Mouse (Mus musculus) embryonic facial prominence, embryonic 10.5 days (tissue): ENCODE data around the gene Acer2. TPM values are rescaled to one million over a fixed set of nuclear protein-coding genes. Genes with fewer than 3 reads are reported as not detected.

Experiments
- DNase-seq: peaks from one replicate; pipeline ENCODE4 v3.0.0-alpha.2; 2017; ENCODE audit warnings: low spot score
- H3K27ac ChIP-seq: fragments of 300-500 bp; sonication (generic); replicated peaks from 2 replicates; pipeline ENCODE4 v1.5.1; 2016; ENCODE audit warnings: mild to moderate bottlenecking
- H3K27me3 ChIP-seq: fragments of 300-500 bp; sonication (generic); replicated peaks from 2 replicates; pipeline ENCODE4 v1.6.1; 2016; ENCODE audit warnings: low read depth, mild to moderate bottlenecking; ENCODE audit not compliant: poor library complexity, severe bottlenecking
- H3K36me3 ChIP-seq: fragments of 300-500 bp; sonication (generic); replicated peaks from 2 replicates; pipeline ENCODE4 v1.6.1; 2016; ENCODE audit warnings: mild to moderate bottlenecking, moderate library complexity
- H3K4me1 ChIP-seq: fragments of 300-500 bp; sonication (generic); 2 replicates; pipeline ENCODE4 v1.6.1; 2016
- H3K4me3 ChIP-seq: fragments of 300-500 bp; sonication (generic); 2 replicates; pipeline ENCODE4 v1.5.1; 2016; ENCODE audit warnings: mild to moderate bottlenecking, moderate library complexity
- H3K9me3 ChIP-seq: fragments of 300-500 bp; sonication (generic); 2 replicates; pipeline ENCODE4 v1.6.1; 2016; ENCODE audit warnings: mild to moderate bottlenecking
- WGBS: fragments of 180-500 bp; shearing (Covaris S2); methylation state at CpG from one replicate; pipeline ENCODE4 v1.1.7; 2016; 5-methylcytosine and 5-hydroxymethylcytosine counted together
- polyA plus RNA-seq: library from polyadenylated mRNA; unstranded; fragments of >200 nt; fragmentation: Nextera tagmentation; extraction: Ambion mirVana; gene quantifications from 2 replicates; pipeline ENCODE4 v1.2.1, GENCODE M21; 2016

The Acer2 gene
- polyA plus RNA-seq, 1 experiment from 2014 or later: 17.0 TPM

GRCm38 (mm10) chr4:86858070-86858440 is 16.1 kb upstream of the Acer2 start:
- Histone ChIP-seq H3K36me3 (peaks cover 31% of the 10 kb centered on the region), H3K9me3 (no peaks in the 10 kb centered on the region), H3K27me3 (no peaks in the 10 kb centered on the region), H3K27ac (peak overlapping the region; percentile 99), H3K4me1 (peaks cover 18% of the 10 kb centered on the region), H3K4me3 (peak overlapping the region; percentile 98)
- WGBS: 57% methylated on average over 12 of the region's 12 CpGs
- DNase-seq: no peak

DNA sequence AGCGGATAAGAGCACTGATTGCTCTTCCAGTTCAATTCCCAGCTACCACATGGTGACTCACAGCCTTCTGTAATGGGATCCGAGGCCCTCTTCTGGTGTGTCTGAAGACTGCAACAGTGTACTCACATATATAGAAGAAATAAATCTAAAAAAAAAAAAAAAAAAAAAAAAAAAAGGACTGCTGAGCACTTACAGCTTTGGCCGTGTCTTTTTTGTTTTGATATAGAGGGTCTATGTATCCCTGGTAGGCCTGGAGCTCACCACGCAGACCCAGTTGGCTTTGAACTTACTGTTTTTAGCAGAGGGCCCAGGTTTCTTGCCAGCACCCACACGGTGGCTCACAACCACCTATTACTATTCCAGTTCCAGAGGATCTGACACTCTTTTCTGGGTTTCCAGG is 10.1 kb upstream of the Acer2 start:
- H3K36me3 ChIP-seq: no peaks in the 10 kb centered on the region
- DNase-seq: no peak
- no peaks in the 10 kb centered on the region for H3K9me3 ChIP-seq
- no peak overlapping the region for H3K4me3 ChIP-seq
- WGBS: 85% methylated on average over 5 of the region's 5 CpGs
- no peaks in the 10 kb centered on the region for H3K27me3 ChIP-seq
- no peaks in the 10 kb centered on the region for H3K4me1 ChIP-seq
- no peak overlapping the region for H3K27ac ChIP-seq

DNA sequence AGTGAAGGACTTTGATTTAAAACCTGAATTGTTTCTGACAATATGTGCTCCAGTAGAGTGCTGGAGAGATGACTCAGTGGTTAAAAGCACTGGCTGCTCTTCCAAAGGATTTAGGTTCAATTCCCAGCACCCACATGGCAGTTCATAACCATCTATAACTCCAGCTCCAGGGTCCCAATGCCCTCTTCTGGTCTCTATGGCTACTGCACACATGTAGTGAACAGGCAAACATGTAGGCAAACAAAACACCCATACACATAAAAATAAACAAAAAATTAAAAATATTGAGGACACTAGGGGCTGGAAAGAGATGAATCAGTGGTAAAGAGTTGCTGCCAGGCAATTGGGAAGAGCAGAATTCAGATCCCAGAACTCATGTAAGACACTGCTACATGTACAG is 2.2 kb upstream of the Acer2 start:
- Histone ChIP-seq H3K4me1 (peaks cover 13% of the 10 kb centered on the region), H3K36me3 (no peaks in the 10 kb centered on the region), H3K27me3 (peaks cover 45% of the 10 kb centered on the region)

DNA sequence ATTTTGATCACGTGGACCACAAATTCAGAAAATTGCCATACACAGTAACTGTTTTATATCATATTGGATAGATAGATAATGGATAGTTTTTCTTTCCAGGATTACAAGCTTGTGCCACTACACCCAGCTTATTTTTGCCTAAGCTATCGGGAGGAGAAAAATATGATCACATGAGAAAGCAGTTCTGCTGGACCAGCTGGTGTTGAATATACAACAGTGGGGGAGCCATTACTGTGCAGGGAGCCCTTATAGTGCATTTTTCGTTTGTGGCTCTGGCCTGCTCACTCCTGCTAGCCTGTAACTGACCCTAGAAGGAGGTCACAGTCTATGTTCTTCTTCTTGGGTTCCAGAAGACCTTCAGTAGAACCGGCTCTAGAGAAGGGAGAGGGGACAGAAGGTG is 1.1 kb upstream of the Acer2 start:
- Histone ChIP-seq H3K27ac (no peak overlapping the region), H3K4me1 (peaks cover 13% of the 10 kb centered on the region), H3K9me3 (no peaks in the 10 kb centered on the region), H3K36me3 (no peaks in the 10 kb centered on the region), H3K27me3 (peaks cover 45% of the 10 kb centered on the region), H3K4me3 (no peak overlapping the region)
- DNase-seq: no peak
- WGBS: 62% methylated on average over 4 of the region's 4 CpGs

More for the DNA sequence above, 2.2 kb upstream of the Acer2 start:
- DNase-seq: no peak
- Histone ChIP-seq H3K9me3 (no peaks in the 10 kb centered on the region), H3K27ac (no peak overlapping the region), H3K4me3 (no peak overlapping the region)

- H3K9me3 ChIP-seq: no peaks in the 10 kb centered on the region
- 96% methylated on average over 2 of the region's 2 CpGs for WGBS
- H3K27me3 ChIP-seq: peaks cover 22% of the 10 kb centered on the region
- H3K36me3 ChIP-seq: no peaks in the 10 kb centered on the region
- no peak overlapping the region for H3K4me3 ChIP-seq
- H3K4me1 ChIP-seq: 0 out of 2 replicates have a peak, but pooled peaks cover 7% of the 10 kb centered on the region
- DNase-seq: no peak
- no peak overlapping the region for H3K27ac ChIP-seq
Observed at GRCm38 (mm10) chr4:86879477-86879876, 5.3 kb downstream of the Acer2 start.

DNA sequence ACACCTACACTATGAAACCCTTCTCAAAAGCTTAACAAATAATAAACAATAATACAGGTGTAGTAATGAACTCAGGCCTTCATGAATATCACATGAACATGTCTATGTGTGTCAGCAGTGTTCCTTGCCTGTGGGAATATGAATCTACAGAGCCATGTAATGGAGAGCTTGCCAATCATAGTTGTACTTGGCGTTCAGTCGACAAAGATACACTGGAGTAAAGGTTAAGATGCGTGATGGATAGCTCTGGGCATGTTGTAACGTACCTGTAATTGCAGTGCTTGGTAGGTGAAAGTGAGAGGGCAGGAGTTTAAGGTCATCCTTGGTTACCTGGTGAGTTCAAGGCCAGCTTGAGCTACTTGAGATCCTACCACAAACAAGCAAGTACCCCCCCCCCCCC is 7.0 kb downstream of the Acer2 start:
- DNase-seq: no peak
- Histone ChIP-seq H3K36me3 (no peaks in the 10 kb centered on the region), H3K4me3 (no peak overlapping the region), H3K4me1 (peaks cover 6% of the 10 kb centered on the region), H3K27ac (no peak overlapping the region), H3K9me3 (no peaks in the 10 kb centered on the region), H3K27me3 (peaks cover 8% of the 10 kb centered on the region)
- WGBS: 89% methylated on average over 4 of the region's 4 CpGs

DNA sequence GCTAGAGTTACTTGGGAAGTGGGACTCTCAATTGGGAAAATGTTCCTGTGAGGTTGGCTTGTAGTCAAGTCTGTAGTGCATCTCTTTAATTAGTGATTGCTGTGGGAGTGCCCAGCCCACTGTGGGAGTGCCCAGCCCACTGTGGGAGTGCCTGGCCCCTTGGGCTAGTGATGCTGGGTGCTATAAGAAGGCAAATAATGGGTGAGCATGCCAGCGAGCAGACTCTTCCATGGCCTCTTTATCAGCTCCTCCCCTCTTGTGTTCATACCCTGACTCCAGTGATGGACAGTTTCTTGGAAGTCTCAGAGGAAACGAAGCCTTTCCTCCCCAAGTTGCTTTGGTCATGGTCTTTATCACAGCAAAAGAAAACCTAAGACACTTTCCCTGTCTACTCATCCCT is 8.2 kb downstream of the Acer2 start:
- no peak for DNase-seq
- H3K4me1 ChIP-seq: peaks cover 7% of the 10 kb centered on the region
- H3K27me3 ChIP-seq: no peaks in the 10 kb centered on the region
- H3K4me3 ChIP-seq: no peak overlapping the region
- no peaks in the 10 kb centered on the region for H3K9me3 ChIP-seq
- 66% methylated on average over 2 of the region's 2 CpGs for WGBS
- H3K36me3 ChIP-seq: no peaks in the 10 kb centered on the region
- H3K27ac ChIP-seq: no peak overlapping the region

DNA sequence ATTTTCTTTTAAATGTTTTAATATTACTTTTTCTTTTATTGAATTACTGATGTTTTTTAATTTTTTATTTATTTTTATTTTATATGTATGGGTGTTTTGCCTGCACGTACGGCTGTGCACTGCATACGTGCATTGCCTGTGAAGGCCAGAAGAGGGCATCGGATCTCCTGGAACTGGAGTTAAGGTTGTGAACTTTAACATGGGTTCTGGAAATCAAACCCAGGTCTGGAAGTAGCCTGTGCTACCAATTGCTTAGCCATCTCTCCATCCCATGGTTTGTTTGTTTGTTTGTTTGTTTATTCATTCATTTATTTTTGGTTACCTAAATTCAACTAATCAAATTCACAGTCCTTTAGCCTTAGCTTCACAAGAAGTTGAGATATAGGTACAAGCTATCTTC is 10.7 kb downstream of the Acer2 start:
- H3K9me3 ChIP-seq: no peaks in the 10 kb centered on the region
- no peaks in the 10 kb centered on the region for H3K27me3 ChIP-seq
- no peak overlapping the region for H3K4me3 ChIP-seq
- peak; percentile 48 for DNase-seq
- no peaks in the 10 kb centered on the region for H3K36me3 ChIP-seq
- 43% methylated on average over 4 of the region's 4 CpGs for WGBS
- H3K27ac ChIP-seq: no peak overlapping the region
- H3K4me1 ChIP-seq: peaks cover 7% of the 10 kb centered on the region

DNA sequence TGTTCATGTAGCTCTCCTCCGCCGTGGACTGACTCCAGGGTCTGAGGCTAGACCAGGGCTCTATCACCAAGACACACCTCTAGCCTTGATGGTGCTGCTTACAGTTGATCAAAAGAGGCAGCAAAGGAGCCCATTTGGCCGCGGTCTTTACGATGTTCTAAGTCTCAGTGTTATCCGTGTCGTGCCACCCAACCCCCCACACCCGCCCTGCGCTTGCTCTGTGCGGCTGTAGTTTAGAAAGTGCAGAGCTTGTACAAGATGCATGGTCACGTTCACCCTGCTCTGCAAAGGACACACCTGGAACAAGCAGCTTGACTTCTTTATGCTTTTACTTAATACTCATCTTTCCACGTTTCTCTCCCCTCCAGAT is 11.6 kb downstream of the Acer2 start:
- WGBS: 54% methylated on average over 12 of the region's 12 CpGs
- Histone ChIP-seq H3K4me3 (peak overlapping the region; percentile 42), H3K27ac (peak overlapping the region; percentile 48; the same call in 1 of the 2 replicates), H3K27me3 (no peaks in the 10 kb centered on the region), H3K9me3 (no peaks in the 10 kb centered on the region), H3K36me3 (no peaks in the 10 kb centered on the region), H3K4me1 (peaks cover 7% of the 10 kb centered on the region)
- no peak for DNase-seq

DNA sequence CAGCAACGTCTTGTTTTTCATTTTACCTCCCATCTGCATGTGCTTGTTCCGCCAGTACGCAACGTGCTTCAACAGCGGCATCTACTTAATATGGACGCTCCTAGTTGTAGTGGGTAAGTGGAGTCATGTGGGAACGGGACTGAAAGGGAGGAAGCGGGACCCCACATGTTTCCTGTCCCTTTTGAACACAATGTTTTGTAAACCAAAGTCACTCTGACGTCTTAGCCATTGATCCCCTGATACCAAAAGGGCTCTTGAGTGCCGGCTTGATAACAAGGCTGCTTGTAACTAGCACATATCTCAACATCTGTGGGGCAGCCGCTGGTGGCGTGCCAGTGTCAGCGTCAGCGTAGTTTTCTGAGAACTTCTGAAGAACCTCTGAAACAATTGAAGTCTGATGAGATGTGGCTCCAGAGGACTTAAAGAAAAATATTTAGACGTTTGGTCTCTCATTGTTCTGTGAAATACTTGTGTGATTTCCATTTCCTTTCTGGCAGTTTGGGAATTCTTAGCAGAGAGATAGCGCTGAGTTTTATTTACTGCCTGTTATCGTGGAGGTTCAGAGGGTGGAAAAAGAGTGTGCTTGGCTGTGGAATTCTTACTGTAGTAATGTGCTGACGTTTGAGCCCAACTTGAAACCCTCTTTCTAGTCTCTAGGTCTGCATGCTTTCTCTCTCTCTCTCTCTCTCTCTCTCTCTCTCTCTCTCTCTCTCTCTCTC is 12.1 kb downstream of the Acer2 start:
- H3K36me3 ChIP-seq: no peaks in the 10 kb centered on the region
- H3K27me3 ChIP-seq: no peaks in the 10 kb centered on the region
- no peaks in the 10 kb centered on the region for H3K9me3 ChIP-seq
- WGBS: 44% methylated on average over 18 of the region's 18 CpGs
- H3K4me3 ChIP-seq: peak overlapping the region; percentile 42
- no peak for DNase-seq
- peak overlapping the region; percentile 48; the same call in 1 of the 2 replicates for H3K27ac ChIP-seq
- H3K4me1 ChIP-seq: peaks cover 7% of the 10 kb centered on the region

DNA sequence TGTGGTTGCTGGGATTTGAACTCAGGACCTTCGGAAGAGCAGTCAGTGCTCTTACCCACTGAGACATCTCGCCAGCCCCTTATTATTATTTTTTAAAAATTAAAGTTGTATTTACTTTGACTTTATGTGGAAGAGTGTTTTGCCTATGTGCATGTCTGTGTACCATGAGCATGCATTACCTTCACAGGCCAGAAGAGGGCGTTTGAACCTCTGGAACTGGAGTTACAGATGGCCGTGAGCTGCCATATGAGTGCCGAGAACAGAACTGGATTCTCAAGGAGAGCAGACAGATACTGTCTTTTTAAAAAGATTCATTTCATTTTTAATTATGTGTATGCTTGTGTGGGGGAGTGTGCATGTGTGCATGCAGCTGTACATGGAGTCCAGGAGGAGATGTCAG is 13.7 kb downstream of the Acer2 start:
- Histone ChIP-seq H3K4me3 (no peak overlapping the region), H3K27me3 (no peaks in the 10 kb centered on the region), H3K36me3 (no peaks in the 10 kb centered on the region), H3K4me1 (peaks cover 7% of the 10 kb centered on the region), H3K27ac (no peak overlapping the region), H3K9me3 (no peaks in the 10 kb centered on the region)
- 71% methylated on average over 5 of the region's 5 CpGs for WGBS
- DNase-seq: no peak

GRCm38 (mm10) chr4:86897411-86897810 is 23.2 kb downstream of the Acer2 start:
- no peaks in the 10 kb centered on the region for H3K9me3 ChIP-seq
- WGBS: 75% methylated on average over 7 of the region's 7 CpGs
- peaks cover 5% of the 10 kb centered on the region; the same call in 1 of the 2 replicates for H3K4me1 ChIP-seq
- H3K36me3 ChIP-seq: no peaks in the 10 kb centered on the region
- no peak overlapping the region for H3K27ac ChIP-seq
- H3K4me3 ChIP-seq: no peak overlapping the region
- DNase-seq: no peak
- H3K27me3 ChIP-seq: no peaks in the 10 kb centered on the region

DNA sequence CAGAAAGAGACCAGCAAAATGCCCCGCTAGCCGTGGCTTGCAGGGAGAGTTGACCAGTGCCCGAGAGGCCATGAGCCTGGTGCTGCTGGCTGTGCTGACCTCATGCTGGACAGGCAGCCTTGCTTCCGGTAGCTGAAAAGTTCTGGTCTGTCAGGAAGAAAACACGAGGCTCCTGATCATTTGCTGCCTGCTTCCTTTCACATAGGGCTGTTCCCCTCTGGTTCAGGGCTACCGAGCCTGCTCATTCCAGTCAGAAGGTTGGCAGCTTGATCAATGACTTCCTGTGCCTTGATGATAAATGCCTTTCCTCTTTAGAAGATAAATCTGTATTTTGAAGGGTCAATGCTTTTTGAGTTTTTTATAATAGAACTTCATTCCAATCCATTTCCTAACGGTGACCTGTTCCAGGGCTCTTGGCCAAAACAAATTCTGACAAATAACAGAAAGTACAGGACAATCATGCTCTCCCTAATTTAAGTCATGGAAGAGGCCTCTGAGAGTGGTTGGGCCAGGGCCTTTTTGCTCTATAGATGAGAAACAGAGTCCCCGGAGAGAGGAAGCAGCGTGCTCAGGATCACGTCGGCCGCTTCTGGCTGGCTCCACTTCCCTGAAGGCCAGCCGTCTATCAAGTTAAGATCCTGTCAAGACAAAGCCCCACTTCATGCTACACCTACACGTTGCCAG is 24.7 kb downstream of the Acer2 start:
- Histone ChIP-seq H3K27ac (peak overlapping the region; percentile 51; the same call in 1 of the 2 replicates), H3K9me3 (no peaks in the 10 kb centered on the region), H3K4me1 (peaks cover 5% of the 10 kb centered on the region; the same call in 1 of the 2 replicates), H3K27me3 (no peaks in the 10 kb centered on the region), H3K36me3 (no peaks in the 10 kb centered on the region), H3K4me3 (no peak overlapping the region)
- no peak for DNase-seq
- 62% methylated on average over 14 of the region's 14 CpGs for WGBS
